Mouse (Mus musculus): ENCODE results near the gene Tada3.

- TF ChIP-seq CTCF (IDR thresholded peaks at IDR 0.05; ENCODE audit: borderline replicate concordance, extremely low read depth, insufficient read depth, insufficient read length), result no peak
- no peak for TF ChIP-seq POLR2A (IDR thresholded peaks at IDR 0.05; ENCODE audit: borderline replicate concordance, extremely low read depth, insufficient read depth, insufficient read length, poor library complexity, severe bottlenecking)
These were observed 44.3 kb downstream of the Tada3 start for GRCm38 (mm10) chr6:113333137-113333950.

Measured in brain, embryonic 14.5 days (tissue).